Mouse (Mus musculus) cortical plate, adult 2 months (tissue): Measurements from ENCODE around the gene Dbndd1. TPM values are rescaled to one million over a fixed set of nuclear protein-coding genes. Genes with fewer than 3 reads are reported as not detected.

Experiments used
- H3K27ac ChIP-seq: fragments of 200-500 bp; 2 replicates; pipeline ENCODE4 v1.5.1; 2012; ENCODE audit warnings: low read length, control low read depth, inconsistent platforms; ENCODE audit not compliant: insufficient read depth
- H3K4me1 ChIP-seq: fragments of 200-500 bp; 2 replicates; pipeline ENCODE4 v1.6.1; 2011; ENCODE audit warnings: low read length; ENCODE audit not compliant: control insufficient read depth, insufficient read depth
- H3K4me3 ChIP-seq: fragments of 200-500 bp; 2 replicates; pipeline ENCODE4 v1.5.1; 2011; ENCODE audit warnings: mild to moderate bottlenecking, low read length, control low read depth; ENCODE audit not compliant: insufficient read depth
- CTCF ChIP-seq: fragments of 200-500 bp; IDR thresholded peaks from 2 replicates; pipeline ENCODE4 v1.5.1; 2011; ENCODE audit warnings: mild to moderate bottlenecking, control low read depth, low read length; ENCODE audit not compliant: insufficient read depth; ENCODE audit errors: extremely low read depth
- POLR2A ChIP-seq: fragments of 200-500 bp; IDR thresholded peaks from 2 replicates; pipeline ENCODE4 v1.6.1; 2011; ENCODE audit warnings: mild to moderate bottlenecking, low read length, control low read depth; ENCODE audit not compliant: insufficient read depth; ENCODE audit errors: extremely low read depth
- polyA plus RNA-seq: library from polyadenylated mRNA; depleted of rRNA; stranded (reverse); fragments of >200 nt; gene quantifications from 2 replicates; pipeline ENCODE4 v1.2.3, GENCODE M21; 2012

Dbndd1 gene
- polyA plus RNA-seq, 1 experiment = 21.5 TPM

GRCm38 (mm10) chr8:123515540-123515897 is 256 bp upstream of the Dbndd1 start:
- TF ChIP-seq POLR2A = no peak
- no peak for TF ChIP-seq CTCF
- Histone ChIP-seq H3K4me1 (peaks cover 4% of the 10 kb centered on the region), H3K4me3 (peak overlapping the region; percentile 81), H3K27ac (no peak overlapping the region)

- no peak for TF ChIP-seq POLR2A
- TF ChIP-seq CTCF = no peak
Observed at GRCm38 (mm10) chr8:123514136-123514535, 1.1 kb downstream of the Dbndd1 start.

GRCm38 (mm10) chr8:123510819-123511218 is 4.4 kb downstream of the Dbndd1 start:
- H3K4me3 ChIP-seq = no peak overlapping the region
- no peaks in the 10 kb centered on the region for H3K4me1 ChIP-seq
- TF ChIP-seq CTCF (no peak), POLR2A (no peak)
- H3K27ac ChIP-seq = no peak overlapping the region

More at GRCm38 (mm10) chr8:123514136-123514535, 1.1 kb downstream of the Dbndd1 start:
- H3K4me3 ChIP-seq = peak overlapping the region; percentile 81
- H3K27ac ChIP-seq = no peak overlapping the region
- H3K4me1 ChIP-seq = no peaks in the 10 kb centered on the region

GRCm38 (mm10) chr8:123507153-123507552 is 8.1 kb downstream of the Dbndd1 start:
- Histone ChIP-seq H3K4me3 (no peak overlapping the region), H3K27ac (no peak overlapping the region), H3K4me1 (no peaks in the 10 kb centered on the region)
- TF ChIP-seq CTCF (no peak), POLR2A (no peak)

GRCm38 (mm10) chr8:123505695-123506094 is 9.6 kb downstream of the Dbndd1 start:
- Histone ChIP-seq H3K4me1 (no peaks in the 10 kb centered on the region), H3K4me3 (no peak overlapping the region), H3K27ac (no peak overlapping the region)
- TF ChIP-seq CTCF (no peak), POLR2A (no peak)

- TF ChIP-seq POLR2A (no peak), CTCF (no peak)
- no peak overlapping the region for H3K27ac ChIP-seq
- no peaks in the 10 kb centered on the region for H3K4me1 ChIP-seq
- H3K4me3 ChIP-seq = no peak overlapping the region
Observed at GRCm38 (mm10) chr8:123505267-123505666, 10.0 kb downstream of the Dbndd1 start.

GRCm38 (mm10) chr8:123504591-123505195 is 10.6 kb downstream of the Dbndd1 start:
- TF ChIP-seq POLR2A = no peak
- TF ChIP-seq CTCF = no peak
- Histone ChIP-seq H3K4me1 (no peaks in the 10 kb centered on the region), H3K4me3 (no peak overlapping the region), H3K27ac (no peak overlapping the region)

GRCm38 (mm10) chr8:123503801-123504467 is 11.3 kb downstream of the Dbndd1 start:
- TF ChIP-seq POLR2A = no peak
- TF ChIP-seq CTCF = no peak
- Histone ChIP-seq H3K27ac (no peak overlapping the region), H3K4me1 (no peaks in the 10 kb centered on the region), H3K4me3 (no peak overlapping the region)

- no peak overlapping the region for H3K4me3 ChIP-seq
- TF ChIP-seq CTCF (no peak), POLR2A (no peak)
- H3K4me1 ChIP-seq = no peaks in the 10 kb centered on the region
- H3K27ac ChIP-seq = no peak overlapping the region
Observed at GRCm38 (mm10) chr8:123502192-123502591, 13.1 kb downstream of the Dbndd1 start.

GRCm38 (mm10) chr8:123499556-123499955 is 15.7 kb downstream of the Dbndd1 start:
- H3K27ac ChIP-seq = no peak overlapping the region
- no peak for TF ChIP-seq POLR2A
- no peak for TF ChIP-seq CTCF
- no peaks in the 10 kb centered on the region for H3K4me1 ChIP-seq

GRCm38 (mm10) chr8:123498963-123499362 is 16.3 kb downstream of the Dbndd1 start:
- Histone ChIP-seq H3K27ac (no peak overlapping the region), H3K4me3 (no peak overlapping the region), H3K4me1 (no peaks in the 10 kb centered on the region)
- no peak for TF ChIP-seq CTCF
- TF ChIP-seq POLR2A = no peak

More at GRCm38 (mm10) chr8:123499556-123499955, 15.7 kb downstream of the Dbndd1 start:
- H3K4me3 ChIP-seq = no peak overlapping the region
